In genomic region chr2:146280221-146280920, GRCm38 (mm10) we compare ENCODE assay signal across 16 mouse cellular contexts. TPM values are rescaled to one million over a fixed set of nuclear protein-coding genes. Genes with fewer than 3 reads are reported as not detected.
DNase-seq lines count a peak whose midpoint lies in the region; ATAC-seq lines count a peak whose summit lies in the region.
"Had no signal": no experiment of that assay in that cellular context is flagged by ENCODE, and none has a peak within 500 bp of the region (broad histone marks: within the 10 kb centered on the region; RNA-seq: fewer than 3 reads in every experiment).

No protein-coding gene starts in this region.

- H3K36me3 ChIP-seq in forebrain, embryonic 15.5 days = no peaks in the 10 kb centered on the region
- H3K36me3 ChIP-seq in midbrain, embryonic 10.5 days = no peaks in the 10 kb centered on the region
- no peaks in the 10 kb centered on the region for H3K36me3 ChIP-seq in neural tube, embryonic 15.5 days
- H3K36me3 ChIP-seq: heart, embryonic 10.5 days had no signal

- no peaks in the 10 kb centered on the region for H3K27me3 ChIP-seq in forebrain, embryonic 15.5 days
- no peaks in the 10 kb centered on the region for H3K27me3 ChIP-seq in midbrain, embryonic 10.5 days (ENCODE audit: low read depth, poor library complexity, severe bottlenecking)
- H3K27me3 ChIP-seq in neural tube, embryonic 15.5 days (replicated peaks) = no peaks in the 10 kb centered on the region

- 9% methylated on average over 6 of the region's 6 CpGs for WGBS in forebrain, embryonic 15.5 days
- WGBS in midbrain, embryonic 10.5 days = 51% methylated on average over 6 of the region's 6 CpGs
- 28% methylated on average over 6 of the region's 6 CpGs for WGBS in neural tube, embryonic 15.5 days

- H3K4me1 ChIP-seq in forebrain, embryonic 15.5 days = peaks cover 40% of the 10 kb centered on the region
- peaks cover 41% of the 10 kb centered on the region for H3K4me1 ChIP-seq in midbrain, embryonic 10.5 days
- H3K4me1 ChIP-seq in neural tube, embryonic 15.5 days = peaks cover 17% of the 10 kb centered on the region

- no peaks in the 10 kb centered on the region for H3K9me3 ChIP-seq in forebrain, embryonic 15.5 days
- H3K9me3 ChIP-seq in midbrain, embryonic 10.5 days (replicated peaks) = no peaks in the 10 kb centered on the region
- H3K9me3 ChIP-seq in neural tube, embryonic 15.5 days (replicated peaks) = no peaks in the 10 kb centered on the region
- H3K9me3 ChIP-seq: heart, embryonic 10.5 days had no signal

- H3K4me3 ChIP-seq in forebrain, embryonic 15.5 days = no peak overlapping the region
- H3K4me3 ChIP-seq in midbrain, embryonic 10.5 days = no peak overlapping the region
- no peak overlapping the region for H3K4me3 ChIP-seq in neural tube, embryonic 15.5 days (replicated peaks)
- H3K4me3 ChIP-seq: heart, embryonic 10.5 days had no signal

- H3K9ac ChIP-seq in forebrain, embryonic 15.5 days (replicated peaks) = peak overlapping the region; percentile 2; the same call in 1 of the 2 replicates
- H3K9ac ChIP-seq in neural tube, embryonic 15.5 days (replicated peaks) = no peak overlapping the region

- DNase-seq in left cerebral cortex, postnatal 4 days = peak; percentile 49
- no peak for DNase-seq in left cerebral cortex, adult 11 months (ENCODE audit: low spot score)
- no peak for DNase-seq in midbrain, embryonic 10.5 days (ENCODE audit: low spot score)
- DNase-seq in spleen, adult 12 weeks (ENCODE audit: low spot score) = no peak
- no peak for DNase-seq in embryo, embryonic 10 days (ENCODE audit: low spot score)
- DNase-seq: heart, postnatal 36 days; kidney, adult 18-20 months; layer of hippocampus, adult 9-11 months; lung, postnatal 4 days; right cerebral cortex, postnatal 14 days; thymus, postnatal 25 days had no signal

- peak overlapping the region; percentile 22 for H3K4me2 ChIP-seq in forebrain, embryonic 15.5 days (replicated peaks)
- H3K4me2 ChIP-seq in neural tube, embryonic 15.5 days = no peak overlapping the region

- H3K27ac ChIP-seq in forebrain, embryonic 15.5 days (replicated peaks) = peak overlapping the region; percentile 87
- peak overlapping the region; percentile 64 for H3K27ac ChIP-seq in midbrain, embryonic 10.5 days (replicated peaks)
- H3K27ac ChIP-seq in neural tube, embryonic 15.5 days (replicated peaks) = peak overlapping the region; percentile 69
- H3K27ac ChIP-seq: heart, embryonic 10.5 days had no signal

- intact Hi-C loops in left cerebral cortex, postnatal 4 days (cut with DNase I) = no loop called here

- peak; percentile 66 for ATAC-seq in forebrain, embryonic 15.5 days (replicated peaks)
- 0 out of 2 replicates have a peak, but pooled peaks have one; percentile 34 for ATAC-seq in neural tube, embryonic 15.5 days (ENCODE audit: low FRiP score)

RNA-seq across cellular contexts. Expression of gene Insm1, which starts 58.6 kb away (rescaled TPM):
- 10 to 100 TPM; 11.6 to 14.7 TPM for total RNA-seq in left cerebral cortex, postnatal 4 days (2021)
- polyA plus RNA-seq in forebrain, embryonic 15.5 days (2015; fragmentation: Nextera tagmentation; extraction: Ambion mirVana) = 13.5 and 15.6 TPM in 2 replicates
- 3.0 and 4.7 TPM in 2 replicates for polyA plus RNA-seq in midbrain, embryonic 10.5 days (2016; fragmentation: Nextera tagmentation; extraction: Ambion mirVana)
- polyA plus RNA-seq in neural tube, embryonic 15.5 days (2015; fragmentation: Nextera tagmentation; extraction: Ambion mirVana) = 0.93 and 1.2 TPM in 2 replicates
- total RNA-seq: gastrocnemius, adult 18-20 months; heart, postnatal 36 days had no signal
- polyA plus RNA-seq: liver, embryonic 16.5 days had no signal
